Mouse (Mus musculus) skeletal muscle tissue, postnatal 0 days (tissue): ENCODE results near the gene Fgd3. TPM values are rescaled to one million over a fixed set of nuclear protein-coding genes. Genes with fewer than 3 reads are reported as not detected.

Experiments used
- polyA plus RNA-seq: library from polyadenylated mRNA; unstranded; fragments of >200 nt; fragmentation: Nextera tagmentation; extraction: Ambion mirVana; gene quantifications from 2 replicates; pipeline ENCODE4 v1.2.1, GENCODE M21; 2015

The Fgd3 gene
- polyA plus RNA-seq = 0.05 and 0.19 TPM in 2 replicates

GRCm38 (mm10) chr13:49320040-49320439 is at the start of gene Fgd3:
Gene Fgd3 (minus strand): TSS chr13:49320311.

GRCm38 (mm10) chr13:49341012-49341830 is 21.1 kb upstream of the Fgd3 start, which contains the start of gene Bicd2:
Gene Bicd2 (plus strand): TSS chr13:49341585.

GRCm38 (mm10) chr13:49248467-49248862 is 71.6 kb downstream of the Fgd3 start, which contains the start of gene Susd3:
Gene Susd3 (minus strand): TSS chr13:49248706.

GRCm38 (mm10) chr13:49215504-49216219 is 104.4 kb downstream of the Fgd3 start, which contains the start of gene Card19:
Gene Card19 (minus strand): TSS chr13:49216037.

Other genes with a start within 250 kb of the Fgd3 start
- gene Wnk2, start 172.3 kb downstream of the Fgd3 start, polyA plus RNA-seq = 3.9 and 5.2 TPM in 2 replicates
- 58.8 and 62.0 TPM in 2 replicates for gene Ninj1, start 132.8 kb downstream of the Fgd3 start, polyA plus RNA-seq
- 97.6 and 99.6 TPM in 2 replicates for gene Card19, start 104.3 kb downstream of the Fgd3 start, polyA plus RNA-seq
- gene Susd3, start 71.6 kb downstream of the Fgd3 start, polyA plus RNA-seq = 1.0 and 1.3 TPM in 2 replicates
- gene Bicd2, start 21.3 kb upstream of the Fgd3 start, polyA plus RNA-seq = 20.2 and 20.9 TPM in 2 replicates
- gene Ippk, start 100.9 kb upstream of the Fgd3 start, polyA plus RNA-seq = 8.5 and 8.6 TPM in 2 replicates
- gene Tes3-ps, start 173.0 kb upstream of the Fgd3 start, polyA plus RNA-seq = 0.56 TPM in 2 replicates
- gene Ecm2, start 184.5 kb upstream of the Fgd3 start, polyA plus RNA-seq = 3.9 TPM in 2 replicates
- 190 and 261 TPM in 2 replicates for gene Aspn, start 224.1 kb upstream of the Fgd3 start, polyA plus RNA-seq